Mouse (Mus musculus): ENCODE measurements around the gene Med16. TPM values are rescaled to one million over a fixed set of nuclear protein-coding genes. Genes with fewer than 3 reads are reported as not detected.
A peak's percentile ranks its signal among the peaks of the same experiment; 100 is the strongest.
"Not testable (repeated sequence)": the region's sequence is repeated elsewhere in the genome, so short reads cannot be mapped to it uniquely, and the experiment has no call there.

Med16 gene
- polyA plus RNA-seq, 1 experiment from 2014 or later = 53.6 TPM

DNA sequence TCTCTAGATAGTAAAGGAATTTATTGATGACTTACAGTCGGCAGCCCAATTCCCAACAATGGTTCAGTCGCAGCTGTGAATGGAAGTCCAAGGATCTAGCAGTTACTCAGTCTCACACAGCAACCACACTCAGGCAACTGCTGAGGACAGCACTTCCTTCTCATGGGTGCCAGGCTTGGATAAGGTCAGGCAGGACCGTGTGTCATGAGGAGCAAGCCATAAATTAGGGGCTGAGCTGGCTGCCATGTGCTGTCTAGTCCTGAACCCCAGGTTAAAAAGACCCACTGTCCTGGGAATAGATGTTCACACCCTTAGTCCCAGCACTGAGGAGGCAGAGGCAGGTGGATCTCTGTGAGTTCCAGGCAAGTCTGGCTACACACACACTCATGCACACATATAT, 23.8 kb downstream of the Med16 start:
- ATAC-seq (ENCODE audit: insufficient read depth, low FRiP score, low TSS enrichment); H3K9ac ChIP-seq (ENCODE audit: low read length); H3K9me3 ChIP-seq (ENCODE audit: control insufficient read depth, low read length); H3K4me3 ChIP-seq (ENCODE audit: low read depth, low read length); H3K4me1 ChIP-seq (ENCODE audit: control insufficient read depth, insufficient read depth, low read length); H3K4me2 ChIP-seq (ENCODE audit: low read depth); H3K27me3 ChIP-seq (ENCODE audit: control insufficient read depth, insufficient read depth, low read length); H3K27ac ChIP-seq (ENCODE audit: low read depth, low read length); H3K36me3 ChIP-seq (ENCODE audit: control insufficient read depth, insufficient read depth, low read length); DNase-seq (ENCODE audit: low spot score): not testable (repeated sequence)
- 67% methylated on average over 2 of the region's 3 CpGs for WGBS

DNA sequence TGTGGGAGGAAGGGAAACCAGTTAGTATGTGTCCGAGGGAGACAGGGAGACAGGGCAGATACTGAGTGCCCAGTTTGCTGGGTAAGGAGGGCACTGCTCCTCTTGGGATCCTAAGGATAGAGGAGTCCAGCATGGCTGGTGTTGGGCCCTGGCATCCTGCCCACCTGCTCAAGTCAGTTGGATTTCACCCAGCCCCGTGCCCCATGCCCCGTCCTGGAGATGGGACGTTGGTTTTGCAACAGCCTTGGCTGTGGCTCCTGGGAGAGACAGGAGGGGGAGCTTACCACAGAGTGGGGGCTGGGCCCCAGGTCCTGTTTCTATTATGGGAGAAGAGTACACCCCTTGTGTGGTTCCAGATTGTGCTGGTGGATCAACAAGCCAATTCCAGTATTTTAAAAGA, 24.3 kb downstream of the Med16 start:
- no peaks in the 10 kb centered on the region for H3K36me3 ChIP-seq (ENCODE audit: control insufficient read depth, insufficient read depth, low read length)
- H3K4me1 ChIP-seq (ENCODE audit: control insufficient read depth, insufficient read depth, low read length) = peaks cover 3% of the 10 kb centered on the region; the same call in 1 of the 2 replicates
- H3K9ac ChIP-seq (ENCODE audit: low read length) = no peak overlapping the region
- ATAC-seq (ENCODE audit: insufficient read depth, low FRiP score, low TSS enrichment) = no peak
- H3K4me3 ChIP-seq (ENCODE audit: low read depth, low read length) = no peak overlapping the region
- no peak overlapping the region for H3K27ac ChIP-seq (ENCODE audit: low read depth, low read length)
- WGBS = 69% methylated on average over 4 of the region's 4 CpGs
- peaks cover 9% of the 10 kb centered on the region; the same call in 1 of the 2 replicates for H3K27me3 ChIP-seq (ENCODE audit: control insufficient read depth, insufficient read depth, low read length)
- DNase-seq (ENCODE audit: low spot score) = no peak
- no peak overlapping the region for H3K4me2 ChIP-seq (ENCODE audit: low read depth)
- H3K9me3 ChIP-seq (ENCODE audit: control insufficient read depth, low read length) = no peaks in the 10 kb centered on the region

GRCm38 (mm10) chr10:79883297-79884084, 25.2 kb downstream of the Med16 start:
- H3K4me3 ChIP-seq (ENCODE audit: low read depth, low read length) = no peak overlapping the region
- H3K36me3 ChIP-seq (ENCODE audit: control insufficient read depth, insufficient read depth, low read length) = no peaks in the 10 kb centered on the region
- no peak overlapping the region for H3K9ac ChIP-seq (ENCODE audit: low read length)
- ATAC-seq (ENCODE audit: insufficient read depth, low FRiP score, low TSS enrichment) (no peak), DNase-seq (ENCODE audit: low spot score) (peak; percentile 79)
- H3K9me3 ChIP-seq (ENCODE audit: control insufficient read depth, low read length) = no peaks in the 10 kb centered on the region
- H3K4me2 ChIP-seq (ENCODE audit: low read depth) = no peak overlapping the region; the same call in 1 of the 2 replicates
- 14% methylated on average over 22 of the region's 22 CpGs for WGBS
- H3K27ac ChIP-seq (ENCODE audit: low read depth, low read length) = no peak overlapping the region
- peaks cover 3% of the 10 kb centered on the region; the same call in 1 of the 2 replicates for H3K4me1 ChIP-seq (ENCODE audit: control insufficient read depth, insufficient read depth, low read length)
- peaks cover 9% of the 10 kb centered on the region; the same call in 1 of the 2 replicates for H3K27me3 ChIP-seq (ENCODE audit: control insufficient read depth, insufficient read depth, low read length)

GRCm38 (mm10) chr10:79881981-79882380, 26.7 kb downstream of the Med16 start:
- H3K27ac ChIP-seq (ENCODE audit: low read depth, low read length) = no peak overlapping the region
- DNase-seq (ENCODE audit: low spot score) (no peak), ATAC-seq (ENCODE audit: insufficient read depth, low FRiP score, low TSS enrichment) (no peak)
- peak overlapping the region; percentile 32 for H3K9ac ChIP-seq (ENCODE audit: low read length)
- H3K4me3 ChIP-seq (ENCODE audit: low read depth, low read length) = peak overlapping the region; percentile 13; the same call in 1 of the 2 replicates
- WGBS = 6% methylated on average over 22 of the region's 22 CpGs
- H3K36me3 ChIP-seq (ENCODE audit: control insufficient read depth, insufficient read depth, low read length) = no peaks in the 10 kb centered on the region
- peaks cover 9% of the 10 kb centered on the region; the same call in 1 of the 2 replicates for H3K27me3 ChIP-seq (ENCODE audit: control insufficient read depth, insufficient read depth, low read length)
- H3K4me2 ChIP-seq (ENCODE audit: low read depth) = peak overlapping the region; percentile 22
- H3K9me3 ChIP-seq (ENCODE audit: control insufficient read depth, low read length) = no peaks in the 10 kb centered on the region
- peaks cover 3% of the 10 kb centered on the region; the same call in 1 of the 2 replicates for H3K4me1 ChIP-seq (ENCODE audit: control insufficient read depth, insufficient read depth, low read length)

DNA sequence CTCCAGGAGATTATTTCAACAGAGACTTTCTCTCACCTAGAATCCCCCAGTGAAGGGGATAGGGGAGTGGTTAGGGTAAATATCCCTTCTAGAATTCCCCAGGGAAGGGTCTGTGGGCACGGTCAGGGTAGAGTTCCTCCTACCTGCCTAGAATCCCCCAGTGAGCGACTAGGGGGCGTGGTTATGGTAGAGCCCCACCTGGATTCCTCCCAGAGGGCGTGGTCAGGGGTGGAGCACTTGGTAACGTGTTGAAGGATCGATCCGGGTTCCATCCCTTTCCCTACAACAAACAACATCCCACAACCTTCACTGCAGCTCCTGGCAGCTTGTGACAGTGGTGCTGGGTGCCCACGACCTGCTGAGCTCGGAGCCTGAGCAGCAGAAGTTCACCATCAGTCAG, 28.0 kb downstream of the Med16 start:
- WGBS = 17% methylated on average over 9 of the region's 9 CpGs

DNA sequence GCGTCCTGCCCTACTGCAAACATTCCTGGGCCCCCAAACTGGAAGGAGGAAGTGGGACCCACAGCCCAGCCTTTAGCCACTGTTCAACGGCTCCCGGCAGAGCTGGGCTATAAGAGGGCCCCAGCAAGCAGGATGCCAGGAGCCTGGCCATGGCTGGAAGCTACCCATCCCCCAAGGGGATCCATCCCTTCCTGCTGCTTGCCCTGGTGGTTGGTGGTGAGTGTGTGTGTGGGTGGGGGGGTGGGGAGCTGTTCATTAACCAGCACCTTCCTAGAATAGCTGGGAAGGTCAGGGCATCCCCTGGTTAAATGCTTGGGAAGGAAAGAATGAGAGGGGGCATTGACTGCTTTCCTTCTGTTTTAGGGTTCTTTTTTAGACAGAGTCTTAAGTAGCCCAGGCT, 29.2 kb downstream of the Med16 start:
- no peaks in the 10 kb centered on the region for H3K9me3 ChIP-seq (ENCODE audit: control insufficient read depth, low read length)
- no peak overlapping the region for H3K4me2 ChIP-seq (ENCODE audit: low read depth)
- 43% methylated on average over 3 of the region's 3 CpGs for WGBS
- H3K9ac ChIP-seq (ENCODE audit: low read length) = no peak overlapping the region
- H3K36me3 ChIP-seq (ENCODE audit: control insufficient read depth, insufficient read depth, low read length) = no peaks in the 10 kb centered on the region
- H3K27ac ChIP-seq (ENCODE audit: low read depth, low read length) = no peak overlapping the region
- DNase-seq (ENCODE audit: low spot score) (no peak), ATAC-seq (ENCODE audit: insufficient read depth, low FRiP score, low TSS enrichment) (no peak)
- H3K4me3 ChIP-seq (ENCODE audit: low read depth, low read length) = no peak overlapping the region
- H3K4me1 ChIP-seq (ENCODE audit: control insufficient read depth, insufficient read depth, low read length) = peaks cover 6% of the 10 kb centered on the region
- peaks cover 9% of the 10 kb centered on the region; the same call in 1 of the 2 replicates for H3K27me3 ChIP-seq (ENCODE audit: control insufficient read depth, insufficient read depth, low read length)

More for the DNA sequence above, 28.0 kb downstream of the Med16 start:
- ATAC-seq (ENCODE audit: insufficient read depth, low FRiP score, low TSS enrichment) = no peak
- H3K4me2 ChIP-seq (ENCODE audit: low read depth) = no peak overlapping the region
- H3K27ac ChIP-seq (ENCODE audit: low read depth, low read length) = no peak overlapping the region
- H3K4me3 ChIP-seq (ENCODE audit: low read depth, low read length) = no peak overlapping the region
- H3K27me3 ChIP-seq (ENCODE audit: control insufficient read depth, insufficient read depth, low read length) = peaks cover 9% of the 10 kb centered on the region; the same call in 1 of the 2 replicates
- H3K9ac ChIP-seq (ENCODE audit: low read length) = no peak overlapping the region
- H3K36me3 ChIP-seq (ENCODE audit: control insufficient read depth, insufficient read depth, low read length) = no peaks in the 10 kb centered on the region
- H3K4me1 ChIP-seq (ENCODE audit: control insufficient read depth, insufficient read depth, low read length) = peaks cover 3% of the 10 kb centered on the region; the same call in 1 of the 2 replicates
- H3K9me3 ChIP-seq (ENCODE audit: control insufficient read depth, low read length) = no peaks in the 10 kb centered on the region
- DNase-seq (ENCODE audit: low spot score) = no peak

DNA sequence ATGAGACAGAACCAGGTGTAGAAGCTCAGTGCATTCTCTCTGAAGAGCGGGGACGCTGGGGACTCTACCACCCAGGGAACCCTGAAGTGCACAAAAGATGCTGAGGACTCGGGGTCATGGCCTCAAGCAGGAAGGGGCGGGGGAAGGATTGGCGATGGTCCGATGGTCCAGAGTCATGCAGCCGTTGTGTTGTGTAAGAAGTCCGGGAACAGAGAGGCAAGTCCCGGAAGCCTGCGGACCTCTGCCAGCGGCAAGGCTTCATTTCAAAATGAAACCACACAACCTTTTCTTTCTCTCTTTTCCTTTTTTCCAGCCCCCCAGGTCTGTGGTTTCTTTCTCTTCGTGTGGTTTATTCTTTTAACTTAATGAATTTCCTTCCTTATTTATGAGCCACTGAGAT, 31.0 kb downstream of the Med16 start:
- no peak overlapping the region for H3K27ac ChIP-seq (ENCODE audit: low read depth, low read length)
- peaks cover 12% of the 10 kb centered on the region for H3K4me1 ChIP-seq (ENCODE audit: control insufficient read depth, insufficient read depth, low read length)
- no peaks in the 10 kb centered on the region for H3K9me3 ChIP-seq (ENCODE audit: control insufficient read depth, low read length)
- ATAC-seq (ENCODE audit: insufficient read depth, low FRiP score, low TSS enrichment) (no peak), DNase-seq (ENCODE audit: low spot score) (no peak)
- no peak overlapping the region for H3K9ac ChIP-seq (ENCODE audit: low read length)
- 56% methylated on average over 12 of the region's 12 CpGs for WGBS
- no peak overlapping the region for H3K4me3 ChIP-seq (ENCODE audit: low read depth, low read length)
- H3K4me2 ChIP-seq (ENCODE audit: low read depth) = no peak overlapping the region
- no peaks in the 10 kb centered on the region for H3K36me3 ChIP-seq (ENCODE audit: control insufficient read depth, insufficient read depth, low read length)
- H3K27me3 ChIP-seq (ENCODE audit: control insufficient read depth, insufficient read depth, low read length) = peaks cover 8% of the 10 kb centered on the region; the same call in 1 of the 2 replicates

- Histone ChIP-seq H3K4me3 (ENCODE audit: low read depth, low read length) (no peak overlapping the region), H3K27ac (ENCODE audit: low read depth, low read length) (no peak overlapping the region), H3K27me3 (ENCODE audit: control insufficient read depth, insufficient read depth, low read length) (peaks cover 2% of the 10 kb centered on the region; the same call in 1 of the 2 replicates), H3K9ac (ENCODE audit: low read length) (no peak overlapping the region), H3K4me2 (ENCODE audit: low read depth) (no peak overlapping the region), H3K4me1 (ENCODE audit: control insufficient read depth, insufficient read depth, low read length) (peaks cover 12% of the 10 kb centered on the region), H3K36me3 (ENCODE audit: control insufficient read depth, insufficient read depth, low read length) (no peaks in the 10 kb centered on the region), H3K9me3 (ENCODE audit: control insufficient read depth, low read length) (no peaks in the 10 kb centered on the region)
- ATAC-seq (ENCODE audit: insufficient read depth, low FRiP score, low TSS enrichment) (no peak), DNase-seq (ENCODE audit: low spot score) (no peak)
- WGBS = 53% methylated on average over 1 of the region's 1 CpGs
Observed at GRCm38 (mm10) chr10:79877174-79877573, 31.5 kb downstream of the Med16 start.

All from neural tube, embryonic 11.5 days (tissue).